Mouse (Mus musculus) monocyte, adult 2 months (primary cell): ENCODE measurements around the gene Ctbp1.

Source experiments
- DNase-seq, 2 experiments: peaks; one replicate each; pipeline ENCODE4 v3.0.0; 2022; ENCODE audit warnings: low spot score in 2 of 2, low read depth in 1 of 2

Gene Ctbp1

DNA sequence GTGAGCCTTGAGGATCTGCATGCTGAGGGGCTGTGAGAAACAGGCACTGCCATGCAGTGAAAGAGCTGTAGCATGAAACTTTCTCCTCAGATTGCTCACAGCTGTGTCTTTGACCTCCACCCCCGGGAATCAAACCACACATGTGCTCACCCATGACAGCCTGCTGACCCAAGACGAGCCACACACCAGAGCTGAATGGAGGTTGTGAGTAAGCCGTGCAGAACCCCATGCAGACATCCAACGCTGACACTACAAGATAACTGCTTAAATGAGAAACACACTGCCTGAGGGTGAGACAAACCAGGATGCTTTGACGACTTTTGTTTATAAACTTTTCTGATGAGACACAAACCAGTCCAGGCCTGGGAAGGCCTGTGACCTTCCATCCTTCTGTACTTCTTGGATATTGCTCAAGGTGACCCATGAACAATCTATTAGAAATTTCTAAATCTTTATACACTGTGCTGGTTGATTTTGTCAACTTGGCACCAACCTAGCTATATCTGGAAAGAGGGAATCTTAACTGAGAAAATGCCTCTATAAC is 30.3 kb downstream of the Ctbp1 start:
- DNase-seq: no peak

DNA sequence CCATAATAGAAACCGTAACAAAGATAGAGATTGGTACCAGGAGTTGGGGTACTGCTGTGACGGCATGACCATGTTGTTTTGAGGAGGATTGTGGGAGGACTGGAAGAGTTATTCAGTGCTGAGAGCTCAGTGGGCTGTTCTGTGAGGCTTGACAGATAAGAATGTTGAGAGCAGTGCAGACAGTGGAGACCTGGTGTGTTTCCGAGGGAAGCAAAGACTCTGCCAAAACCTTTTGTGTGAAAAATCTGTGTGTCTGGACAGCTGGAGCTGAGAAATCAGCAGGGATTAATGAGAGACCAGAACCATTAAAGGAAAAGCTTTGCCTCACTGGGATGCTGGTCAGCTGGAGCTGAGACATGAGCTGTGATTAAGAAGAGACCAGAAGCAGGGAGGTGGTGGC is 34.9 kb downstream of the Ctbp1 start:
- no peak for DNase-seq

DNA sequence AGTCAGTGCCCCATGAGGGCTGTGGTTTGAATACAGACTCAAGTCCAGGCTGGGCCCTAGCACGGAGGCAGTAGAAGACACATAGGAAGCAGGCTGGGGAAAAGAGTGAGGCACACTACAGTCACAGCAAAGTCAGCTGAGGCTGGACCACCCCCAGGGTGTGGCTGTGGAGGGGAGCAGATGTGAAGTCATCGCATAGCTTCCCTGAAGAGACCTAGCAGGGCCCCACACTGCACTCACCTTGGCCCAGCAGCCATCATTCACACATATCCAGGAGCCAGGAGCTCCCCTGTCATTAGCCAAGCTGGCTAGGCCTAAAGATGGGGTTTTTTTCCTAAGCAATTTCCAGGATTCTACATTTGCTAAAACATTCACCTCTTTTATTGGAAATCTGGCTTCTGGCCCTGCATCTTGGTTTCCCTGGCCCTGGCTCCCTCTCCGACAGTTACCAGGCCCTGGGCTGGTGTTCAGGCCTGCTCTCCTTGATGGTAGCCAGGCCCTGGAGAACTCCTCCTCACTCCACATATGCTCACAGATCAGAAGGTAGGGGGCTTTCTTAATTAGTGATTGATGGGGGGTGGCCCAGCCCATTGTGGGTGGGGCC is 35.6 kb downstream of the Ctbp1 start:
- DNase-seq: no peak

DNA sequence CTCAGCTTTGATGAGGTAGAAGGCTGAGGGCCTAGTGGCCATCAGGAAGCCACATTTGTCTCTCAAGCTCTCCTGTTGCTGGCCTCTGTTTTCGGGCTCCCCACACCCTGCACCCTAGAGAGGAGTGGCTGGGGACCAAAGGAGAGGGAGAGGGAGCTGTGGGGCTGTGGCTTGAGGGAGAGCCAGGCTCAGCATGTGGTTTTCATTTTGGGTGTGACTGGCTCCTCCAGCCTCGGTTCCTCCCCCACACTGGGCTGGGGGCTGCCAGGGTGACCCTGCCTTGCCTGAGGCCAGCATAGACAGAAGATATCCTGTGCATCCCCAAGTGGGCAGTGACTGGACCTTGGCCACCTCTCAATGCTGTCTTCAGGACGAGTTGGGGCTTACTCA is 36.5 kb downstream of the Ctbp1 start:
- no peak for DNase-seq

DNA sequence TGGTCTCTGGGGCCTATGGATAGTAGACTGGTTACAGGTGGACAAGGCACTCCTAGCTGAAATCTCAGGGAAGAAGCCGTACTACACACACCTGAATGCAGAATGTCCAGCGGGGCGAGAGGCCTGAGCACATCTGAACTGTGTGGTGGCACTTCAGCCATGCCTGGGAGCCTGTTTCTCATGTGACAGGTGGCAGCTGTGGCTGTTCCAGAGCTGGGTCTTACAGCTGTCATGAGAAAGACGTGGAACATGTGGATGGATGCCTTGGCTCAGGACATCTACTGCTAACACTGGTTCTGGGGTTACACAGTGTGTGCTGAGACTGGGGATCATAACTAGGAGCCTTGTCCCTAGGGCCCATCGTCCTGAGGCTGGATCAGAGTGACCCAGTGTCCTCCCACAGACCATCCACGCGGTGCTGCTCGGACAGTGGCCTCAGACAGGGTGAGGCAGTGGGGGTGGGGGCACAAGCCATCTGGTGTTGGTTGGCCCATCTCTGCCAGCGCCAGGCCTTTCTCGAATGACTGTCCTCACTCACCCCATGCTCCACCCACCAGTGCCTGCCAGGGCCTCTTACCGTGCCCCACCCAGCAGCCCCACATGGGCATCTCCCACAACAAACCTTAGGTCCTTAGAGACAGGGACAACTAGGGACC is 37.1 kb downstream of the Ctbp1 start:
- DNase-seq: no peak

DNA sequence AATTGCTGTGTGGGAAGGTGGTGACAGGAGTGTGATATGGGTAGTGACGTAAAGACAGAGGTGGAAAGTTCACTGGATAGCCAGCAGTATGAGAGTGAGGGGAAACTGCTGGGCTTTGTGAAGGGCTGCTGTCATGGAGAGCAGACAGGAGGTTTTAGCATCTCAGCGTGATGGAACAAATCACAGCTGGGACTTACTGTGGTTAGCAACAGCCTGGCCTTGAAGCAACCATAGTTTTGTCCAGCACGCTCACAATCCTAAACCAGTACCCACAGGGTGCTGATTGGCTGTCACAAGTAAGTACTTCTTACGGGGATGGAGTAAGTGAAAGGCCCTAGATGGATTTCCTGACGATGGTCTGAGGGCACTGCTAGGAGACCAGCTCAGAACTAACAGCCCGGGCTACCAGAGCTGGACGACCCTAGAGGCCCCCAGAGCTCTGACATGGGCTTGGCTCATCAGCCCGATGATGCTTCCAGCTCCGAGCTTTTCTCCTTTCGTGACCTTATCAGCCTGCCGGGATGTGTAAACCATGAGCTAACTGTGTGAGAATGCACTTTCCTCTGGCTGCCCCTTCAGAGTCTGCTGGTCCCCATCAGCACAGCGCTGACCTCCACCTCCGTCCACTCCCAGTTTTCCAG is 40.3 kb downstream of the Ctbp1 start:
- no peak for DNase-seq

DNA sequence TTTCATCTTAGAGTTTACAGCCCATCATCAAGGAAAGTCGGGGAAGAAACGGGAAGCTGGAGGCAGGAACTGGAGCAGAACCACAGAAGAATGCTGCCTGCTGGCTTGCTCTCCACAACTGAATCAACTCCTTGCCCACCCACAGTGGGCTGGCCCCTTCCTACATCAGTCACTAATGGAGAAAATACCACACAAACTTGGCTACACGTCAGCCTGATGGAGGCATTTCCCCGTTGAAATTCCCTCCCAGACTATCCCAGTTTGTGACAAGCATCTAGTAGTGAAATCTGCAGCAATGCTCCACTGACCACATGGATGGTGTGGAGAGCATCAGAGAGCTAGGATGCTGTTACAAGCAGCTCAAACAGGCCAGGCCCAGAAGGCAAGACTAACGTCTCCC is 42.0 kb downstream of the Ctbp1 start:
- DNase-seq: no peak

DNA sequence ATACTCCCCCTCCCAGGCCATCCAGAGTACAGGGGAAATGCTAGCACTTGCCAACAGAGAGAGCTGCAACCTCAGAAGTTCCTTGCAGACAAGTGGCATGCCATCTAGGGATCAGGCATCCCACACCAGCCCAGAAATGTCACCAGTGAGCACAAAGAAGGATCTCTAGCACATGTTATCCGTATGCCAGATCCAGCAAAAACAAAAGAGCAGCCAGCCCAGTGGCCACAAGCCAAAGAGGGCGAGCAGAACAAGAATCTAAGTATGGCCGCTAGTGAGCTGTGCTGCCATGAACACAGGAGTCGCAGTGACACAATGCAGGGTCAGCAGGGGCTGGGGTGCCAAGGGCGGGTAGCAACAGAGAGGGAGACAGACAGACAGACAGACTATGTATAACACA is 44.5 kb downstream of the Ctbp1 start:
- no peak for DNase-seq

DNA sequence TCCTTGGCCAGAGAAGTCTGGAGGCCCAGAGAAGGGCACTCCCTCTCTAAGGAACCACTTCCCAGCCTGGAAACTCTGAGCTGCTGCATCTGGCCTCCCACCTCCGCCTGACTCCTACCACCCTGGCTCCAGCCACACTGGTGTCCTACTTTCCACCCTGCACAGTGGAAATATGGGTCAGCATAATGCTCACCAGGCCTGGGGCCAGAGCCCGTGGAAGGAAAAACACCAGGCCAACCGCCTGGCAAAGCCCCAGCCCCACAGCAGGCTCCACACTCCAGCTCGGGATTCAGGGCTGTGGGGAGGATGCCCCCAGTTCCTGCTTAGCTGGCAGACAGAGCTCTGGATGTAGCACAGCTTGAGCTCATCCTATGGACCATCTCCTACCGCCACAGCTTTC is 46.4 kb downstream of the Ctbp1 start:
- DNase-seq: no peak

DNA sequence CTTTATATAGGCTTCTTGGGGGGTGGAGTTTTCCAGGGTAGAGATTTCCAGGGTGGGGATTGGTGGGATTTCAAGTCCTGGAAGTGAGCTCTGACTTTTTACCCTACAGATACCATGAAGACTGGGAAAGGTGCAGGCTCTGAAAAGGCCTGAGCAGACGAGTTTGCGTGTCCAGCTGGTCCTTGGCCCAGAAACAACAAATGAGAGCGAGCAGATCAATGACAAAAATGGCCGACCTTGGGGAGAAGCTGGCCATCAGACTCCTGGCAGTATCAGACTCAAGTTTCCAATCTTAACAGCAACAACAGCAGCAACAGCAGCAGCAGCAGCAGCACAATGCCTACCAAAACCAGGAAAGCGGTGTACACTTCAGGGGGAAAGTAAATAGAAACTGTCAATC is 49.1 kb downstream of the Ctbp1 start:
- DNase-seq: no peak

DNA sequence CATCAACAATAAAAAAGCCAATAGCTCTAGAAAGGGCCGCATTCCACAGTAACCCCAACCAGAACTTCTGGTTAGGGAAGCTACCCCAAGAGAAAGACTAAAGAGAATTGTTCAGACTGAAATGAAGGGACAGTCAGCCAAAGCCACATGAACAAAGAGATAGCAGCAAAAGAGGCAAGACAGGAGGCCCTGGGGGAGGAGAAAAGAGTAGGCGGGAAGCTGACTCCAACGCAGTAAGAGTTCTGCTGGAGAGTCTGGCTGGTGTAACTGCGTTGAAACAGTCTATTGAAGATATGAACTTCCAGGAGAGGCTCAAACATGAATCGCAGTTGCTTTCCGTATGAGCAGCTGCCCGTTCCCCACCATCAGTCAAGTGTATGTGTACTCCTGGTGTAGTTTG is 50.3 kb downstream of the Ctbp1 start:
- DNase-seq: no peak

DNA sequence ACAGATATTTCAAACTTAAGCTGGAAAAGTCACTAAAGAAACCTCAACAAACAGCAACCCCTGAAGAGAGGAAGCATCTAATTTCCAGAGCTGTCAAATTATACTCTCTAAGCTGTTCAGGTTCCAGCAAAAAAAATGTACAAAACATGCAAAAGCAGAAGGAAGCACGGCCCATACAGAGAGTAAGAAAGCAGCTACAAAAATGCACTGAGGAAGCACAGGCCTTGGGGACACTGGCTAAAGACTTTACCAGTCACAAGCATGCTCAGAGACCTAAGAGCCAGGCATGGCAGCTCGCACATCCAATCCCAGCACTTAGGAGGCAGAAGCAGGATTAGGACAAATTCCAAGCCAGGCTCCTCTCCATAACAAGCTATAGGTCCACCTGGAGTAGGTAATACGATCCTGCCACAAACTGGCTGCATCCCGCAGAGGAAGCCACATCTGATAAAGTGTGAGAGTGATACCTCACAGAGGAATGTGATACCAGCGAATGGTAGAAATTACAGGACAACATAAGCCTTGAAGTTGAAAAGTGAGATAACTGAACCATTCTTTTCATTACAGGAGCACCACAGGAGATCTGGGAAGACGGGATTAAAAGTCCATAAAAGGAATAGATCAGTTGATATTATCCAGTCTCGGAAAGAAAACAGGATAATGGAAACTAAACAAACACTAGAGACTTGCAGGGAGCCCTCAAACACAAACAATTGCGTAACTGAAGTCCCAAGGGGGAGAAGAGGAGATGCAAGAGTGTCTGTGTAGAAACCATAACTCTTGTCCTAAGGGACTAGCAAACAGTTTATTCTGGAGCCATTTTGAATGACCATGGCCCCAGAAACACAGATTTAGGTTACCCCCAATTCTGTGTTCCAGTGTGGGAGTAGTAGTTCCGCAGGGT is 51.7 kb downstream of the Ctbp1 start:
- DNase-seq: no peak

DNA sequence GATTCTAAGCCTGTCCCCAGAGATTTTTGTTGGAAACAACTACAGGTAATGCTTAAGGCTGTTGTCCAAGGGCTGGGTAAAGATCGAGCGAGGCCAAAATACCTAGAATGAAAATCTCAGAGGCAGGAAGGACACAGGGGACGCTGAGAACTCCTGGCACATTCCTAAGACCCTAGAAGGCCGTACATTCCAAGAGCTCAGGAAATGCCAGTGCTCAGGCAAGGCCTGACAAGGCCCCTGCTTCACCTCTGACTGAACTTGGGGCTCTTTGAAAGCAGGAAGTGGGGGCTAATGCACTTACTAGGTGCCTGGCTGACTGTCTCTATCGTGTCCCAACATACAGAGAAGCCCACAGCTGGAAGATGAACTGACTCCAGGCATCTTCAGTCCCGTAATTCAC is 52.4 kb downstream of the Ctbp1 start:
- no peak for DNase-seq

DNA sequence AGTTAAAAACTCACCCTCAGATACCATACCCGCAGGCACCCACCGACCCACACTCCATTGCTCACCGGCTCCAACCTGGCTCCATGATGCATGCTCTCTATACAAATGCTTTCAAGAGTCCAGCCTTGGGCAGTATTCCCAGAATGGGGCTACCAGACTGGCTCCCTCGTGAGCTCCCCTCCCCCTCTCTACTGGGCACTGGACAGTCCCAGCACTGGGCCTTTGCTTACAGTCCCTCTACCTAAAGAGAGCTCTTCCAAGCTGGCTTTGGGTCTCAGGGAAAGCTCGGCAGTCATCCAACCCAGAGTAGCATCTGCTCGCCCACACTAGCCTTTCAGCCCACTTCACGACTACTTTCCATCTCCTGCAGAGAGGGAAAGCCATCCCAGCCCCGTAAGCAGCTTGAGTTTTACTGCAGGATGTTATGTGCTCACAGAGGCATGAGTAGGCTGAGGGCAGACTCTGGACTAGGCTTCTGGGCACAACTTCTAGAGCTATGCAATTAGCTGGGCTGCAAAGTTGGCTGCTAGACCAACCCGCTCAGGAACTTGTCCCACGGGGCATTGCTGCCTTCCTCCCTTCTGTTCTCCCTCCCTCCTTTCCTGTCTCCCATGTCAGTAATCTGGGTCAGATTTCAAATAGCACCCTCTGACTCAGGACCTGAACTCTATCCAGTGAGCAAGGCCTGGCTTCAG is 54.3 kb downstream of the Ctbp1 start:
- DNase-seq: no peak

DNA sequence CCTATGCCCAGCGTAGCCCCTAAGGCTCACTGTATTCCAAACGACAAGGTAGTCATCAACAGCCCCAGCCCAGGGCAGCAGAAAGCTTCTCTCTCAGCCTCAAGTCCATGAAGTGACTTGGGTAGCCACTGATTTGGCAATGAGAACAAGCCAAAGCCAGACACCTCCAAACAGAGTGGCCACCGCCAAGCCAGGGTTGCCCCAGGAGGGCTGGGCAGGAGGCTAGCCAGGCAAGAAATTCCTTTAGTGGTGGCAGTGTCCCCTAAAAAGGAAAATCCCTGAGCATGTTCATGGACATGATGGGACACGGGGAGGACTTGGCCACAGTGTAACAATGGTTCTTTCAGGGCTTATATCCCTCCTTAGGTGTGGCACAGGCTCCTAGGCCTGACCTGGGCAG is 55.0 kb downstream of the Ctbp1 start:
- no peak for DNase-seq

DNA sequence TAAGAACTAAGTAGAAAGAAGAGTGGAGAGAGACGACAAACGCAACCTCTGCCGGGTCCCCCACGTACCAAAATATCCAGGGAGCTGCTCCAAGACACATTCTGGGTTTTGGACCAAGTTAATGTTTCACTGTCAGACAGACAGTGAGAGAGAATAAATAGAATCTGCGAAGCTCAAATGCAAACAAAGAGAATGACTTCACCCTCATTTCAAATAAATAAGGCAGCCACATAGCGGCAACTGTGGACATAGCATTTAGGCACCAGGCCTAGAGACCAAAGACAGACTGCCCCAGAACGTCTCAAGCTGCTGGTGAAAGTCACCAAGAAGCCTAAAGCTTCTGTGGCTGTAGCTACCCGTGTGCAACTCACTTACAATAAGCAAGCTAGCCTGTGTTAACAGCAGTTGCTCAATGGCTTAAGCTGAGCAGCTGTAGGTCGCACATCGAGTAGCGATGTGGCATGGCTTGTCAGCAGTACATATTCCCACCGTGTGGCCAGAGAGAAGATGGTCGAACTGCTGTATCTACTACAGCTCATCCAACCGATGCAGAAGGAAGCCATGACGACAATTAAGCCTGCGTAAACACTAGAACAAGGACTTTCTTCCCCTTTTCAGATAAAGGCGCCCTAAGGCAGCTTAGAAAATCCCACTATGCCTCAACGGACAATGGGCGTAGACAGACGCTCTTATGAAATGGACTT is 55.9 kb downstream of the Ctbp1 start:
- no peak for DNase-seq

DNA sequence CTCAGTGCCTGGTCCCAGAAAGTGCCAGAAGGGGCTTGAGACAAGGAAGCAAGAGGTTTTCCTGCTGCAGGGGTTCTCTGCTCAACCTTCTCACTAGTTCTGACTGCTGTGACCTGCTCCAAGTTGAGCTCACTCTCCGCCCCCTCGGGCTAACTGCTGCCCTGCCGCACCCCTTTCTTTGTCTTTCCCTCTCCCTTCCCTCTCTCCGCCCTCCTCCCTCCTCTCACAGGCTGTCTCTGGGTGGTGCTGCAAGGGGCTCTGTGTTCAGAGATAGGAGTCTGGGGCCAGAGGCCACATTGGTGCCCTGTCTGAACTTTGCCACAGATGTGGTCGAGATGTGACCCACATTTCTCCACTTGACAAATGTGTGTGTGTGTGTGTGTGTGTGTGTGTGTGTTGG is 56.7 kb downstream of the Ctbp1 start, which contains the start of gene Spon2:
Spon2 (minus strand) TSS at position 375 of the 400 bp plus-strand sequence.
- DNase-seq: no peak

DNA sequence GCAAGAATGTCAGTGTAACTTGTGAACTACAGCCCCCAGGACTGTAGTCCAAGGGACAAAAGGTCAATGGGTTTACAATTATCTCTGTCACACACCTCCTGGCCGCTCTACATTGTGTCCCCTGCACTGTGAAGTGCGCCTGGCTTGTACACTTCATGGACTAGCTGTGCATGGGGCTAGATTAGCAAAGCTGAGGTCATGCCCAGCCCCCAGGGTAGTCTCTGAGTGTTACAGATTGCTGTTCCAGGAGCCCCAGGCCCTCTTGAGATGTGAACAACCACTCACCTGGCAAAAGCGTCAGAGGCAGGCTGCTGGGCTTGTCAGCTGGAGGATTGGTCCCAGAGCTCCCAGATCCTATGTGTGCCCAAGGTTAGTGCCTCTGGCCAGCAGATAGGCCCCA is 57.1 kb downstream of the Ctbp1 start:
- DNase-seq: no peak

DNA sequence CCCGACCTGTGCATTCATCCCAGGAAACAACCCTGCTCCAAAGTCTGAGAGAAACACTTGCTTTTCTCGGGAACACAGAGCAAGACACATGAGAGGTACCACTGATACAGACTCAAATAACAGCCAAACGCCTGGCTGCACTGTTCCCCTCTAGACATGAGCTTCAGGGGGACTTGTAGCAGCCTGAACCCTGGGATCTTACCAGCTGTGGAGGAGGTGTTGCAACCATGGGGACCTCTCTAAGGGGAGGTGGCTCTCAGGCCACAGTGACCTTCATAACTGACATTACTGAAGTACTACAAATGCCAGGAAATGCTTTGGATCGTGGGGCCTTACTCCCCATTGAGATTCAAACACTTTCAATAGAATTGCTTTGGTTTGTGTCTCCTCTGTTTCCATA is 60.1 kb downstream of the Ctbp1 start:
- no peak for DNase-seq

DNA sequence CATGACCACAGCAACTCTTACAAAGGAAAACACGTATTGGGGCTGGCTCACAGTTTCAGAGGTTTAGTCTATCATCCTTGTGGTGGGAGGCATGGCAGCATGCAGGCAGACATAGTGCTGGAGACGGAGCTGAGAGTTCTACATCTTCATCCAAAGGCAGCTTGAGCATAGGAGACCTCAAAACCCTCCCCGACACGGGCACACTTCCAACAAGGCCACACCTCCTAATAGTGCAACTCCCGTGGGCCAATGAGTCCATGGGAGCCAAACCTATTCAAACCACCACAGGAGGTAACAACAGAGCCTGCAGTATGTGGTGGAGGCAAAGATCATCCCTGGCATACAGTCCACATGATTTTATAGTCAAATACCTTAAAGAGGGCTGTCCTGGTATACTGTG is 63.5 kb downstream of the Ctbp1 start:
- no peak for DNase-seq
